In the genomic region with DNA sequence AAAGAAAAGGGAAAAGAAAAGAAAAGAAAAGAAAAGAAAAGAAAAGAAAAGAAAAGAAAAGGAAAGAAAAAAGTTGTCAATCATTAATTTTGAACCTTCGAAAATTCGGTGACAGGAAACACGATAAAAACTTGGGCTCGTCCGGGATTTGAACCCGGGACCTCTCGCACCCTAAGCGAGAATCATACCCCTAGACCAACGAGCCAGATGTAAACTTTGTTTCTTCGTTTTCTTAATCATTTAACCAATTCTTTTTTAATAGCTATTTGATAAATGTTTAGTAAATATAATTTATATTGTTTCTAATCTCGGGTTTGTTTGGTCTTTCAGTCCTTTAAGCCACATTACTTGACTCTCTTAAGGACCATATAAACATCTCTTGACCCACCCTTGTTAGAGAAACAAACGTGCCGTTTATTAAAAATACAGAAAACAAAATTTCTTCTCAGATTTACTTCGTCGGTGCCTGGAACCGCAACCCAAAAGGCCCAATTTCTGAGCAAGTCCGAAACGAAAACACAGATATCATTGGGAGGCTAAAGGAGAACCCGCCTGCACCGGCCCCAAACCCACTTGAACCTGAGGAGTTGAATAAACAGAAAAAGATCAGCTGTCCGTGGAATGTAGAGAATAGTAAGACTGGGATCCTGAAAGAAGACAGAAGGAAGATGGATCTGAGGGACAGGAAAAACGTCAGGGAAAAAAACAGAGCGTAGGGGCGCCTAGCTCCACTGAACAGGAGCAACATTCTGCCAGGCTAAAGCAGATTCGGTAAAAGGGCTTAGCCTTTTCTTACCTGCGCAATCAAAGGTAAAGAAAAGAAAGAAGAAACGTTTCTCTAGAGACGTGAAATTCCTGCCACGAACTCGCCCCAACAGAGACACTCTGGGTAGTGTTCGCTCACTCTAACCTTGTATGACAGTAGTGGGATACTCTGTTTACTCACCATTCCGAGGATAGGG, we compare ENCODE assay signal across 7 mouse cellular contexts. TPM values are rescaled to one million over a fixed set of nuclear protein-coding genes. Genes with fewer than 3 reads are reported as not detected.
DNase-seq lines count a peak whose midpoint lies in the region; ATAC-seq lines count a peak whose summit lies in the region.

No protein-coding gene starts in this region.

- peak overlapping the region; percentile 66 for H3K4me3 ChIP-seq in embryonic facial prominence, embryonic 10.5 days
- H3K4me3 ChIP-seq in heart, embryonic 16.5 days (ENCODE audit: low read length), result peak overlapping the region; percentile 77
- H3K4me3 ChIP-seq in lung, embryonic 16.5 days (ENCODE audit: low read length), result peak overlapping the region; percentile 61

- H3K9me3 ChIP-seq in embryonic facial prominence, embryonic 10.5 days, result no peaks in the 10 kb centered on the region
- no peaks in the 10 kb centered on the region for H3K9me3 ChIP-seq in heart, embryonic 16.5 days (replicated peaks; ENCODE audit: control insufficient read depth, low read length)
- no peaks in the 10 kb centered on the region for H3K9me3 ChIP-seq in lung, embryonic 16.5 days (ENCODE audit: control insufficient read depth, low read length)

- no peak for ATAC-seq in heart, embryonic 16.5 days (replicated peaks; ENCODE audit: extremely low read depth, insufficient read depth, low FRiP score)
- ATAC-seq in lung, embryonic 16.5 days (ENCODE audit: low read depth), result peak; percentile 21; the same call in 1 of the 2 replicates

- peak overlapping the region; percentile 78 for H3K4me2 ChIP-seq in heart, embryonic 16.5 days (ENCODE audit: low read depth, low read length)
- peak overlapping the region; percentile 64 for H3K4me2 ChIP-seq in lung, embryonic 16.5 days (ENCODE audit: low read depth, low read length)

- H3K4me1 ChIP-seq in embryonic facial prominence, embryonic 10.5 days, result peaks cover 26% of the 10 kb centered on the region
- peaks cover 15% of the 10 kb centered on the region for H3K4me1 ChIP-seq in heart, embryonic 16.5 days (ENCODE audit: control insufficient read depth, insufficient read depth, low read length)
- peaks cover 5% of the 10 kb centered on the region; the same call in 1 of the 2 replicates for H3K4me1 ChIP-seq in lung, embryonic 16.5 days (replicated peaks; ENCODE audit: control insufficient read depth, insufficient read depth, low read length)

- peak overlapping the region; percentile 67 for H3K27ac ChIP-seq in embryonic facial prominence, embryonic 10.5 days (replicated peaks)
- peak overlapping the region; percentile 56 for H3K27ac ChIP-seq in heart, embryonic 16.5 days (ENCODE audit: low read length)
- peak overlapping the region; percentile 85 for H3K27ac ChIP-seq in lung, embryonic 16.5 days (ENCODE audit: low read length)

- no peaks in the 10 kb centered on the region for H3K36me3 ChIP-seq in embryonic facial prominence, embryonic 10.5 days (replicated peaks)
- no peaks in the 10 kb centered on the region for H3K36me3 ChIP-seq in heart, embryonic 16.5 days (ENCODE audit: control insufficient read depth, insufficient read depth)
- no peaks in the 10 kb centered on the region for H3K36me3 ChIP-seq in lung, embryonic 16.5 days (ENCODE audit: control insufficient read depth, insufficient read depth, low read length)

- H3K9ac ChIP-seq in heart, embryonic 16.5 days (ENCODE audit: low read length), result peak overlapping the region; percentile 71
- H3K9ac ChIP-seq in lung, embryonic 16.5 days (ENCODE audit: low read length), result peak overlapping the region; percentile 66

- H3K27me3 ChIP-seq in embryonic facial prominence, embryonic 10.5 days (replicated peaks; ENCODE audit: low read depth, poor library complexity, severe bottlenecking), result no peaks in the 10 kb centered on the region
- H3K27me3 ChIP-seq in heart, embryonic 16.5 days (ENCODE audit: control insufficient read depth, insufficient read depth, low read length), result no peaks in the 10 kb centered on the region
- H3K27me3 ChIP-seq in lung, embryonic 16.5 days (ENCODE audit: control insufficient read depth, insufficient read depth, low read depth, low read length), result no peaks in the 10 kb centered on the region

- peak; percentile 67 for DNase-seq in CD4-positive, CD25-positive, alpha-beta regulatory T cell, adult 2 months (ENCODE audit: low read depth, low spot score)
- peak; percentile 77 for DNase-seq in MN1 (ENCODE audit: low spot score)
- DNase-seq in embryonic facial prominence, embryonic 10.5 days (ENCODE audit: low spot score), result peak; percentile 59
- peak; percentile 72 for DNase-seq in kidney, postnatal 14 days
- DNase-seq in retina, postnatal 1 day, result peak; percentile 71

- WGBS in embryonic facial prominence, embryonic 10.5 days, result under 1% methylated on average over 32 of the region's 32 CpGs
- WGBS in heart, embryonic 16.5 days, result under 1% methylated on average over 32 of the region's 32 CpGs
- 0% methylated on average over 32 of the region's 32 CpGs for WGBS in lung, embryonic 16.5 days

RNA-seq across cellular contexts. Expression of a gene that starts 13.5 kb away (rescaled TPM):
- 15.0 and 15.6 TPM in 2 replicates for polyA plus RNA-seq in embryonic facial prominence, embryonic 10.5 days (2016; fragmentation: Nextera tagmentation; extraction: Ambion mirVana)
- 9.2 and 9.4 TPM in 2 replicates for polyA plus RNA-seq in heart, embryonic 16.5 days (2015; fragmentation: Nextera tagmentation; extraction: Ambion mirVana)
- 11.8 and 12.3 TPM in 2 replicates for polyA plus RNA-seq in lung, embryonic 16.5 days (2015; fragmentation: Nextera tagmentation; extraction: Ambion mirVana)

RNA-seq across cellular contexts. Expression of a gene that starts 28.6 kb away (rescaled TPM):
- 0.12 and 0.16 TPM in 2 replicates for polyA plus RNA-seq in embryonic facial prominence, embryonic 10.5 days (2016; fragmentation: Nextera tagmentation; extraction: Ambion mirVana)
- 0.83 and 1.0 TPM in 2 replicates for polyA plus RNA-seq in heart, embryonic 16.5 days (2015; fragmentation: Nextera tagmentation; extraction: Ambion mirVana)
- 0.06 and 0.10 TPM in 2 replicates for polyA plus RNA-seq in lung, embryonic 16.5 days (2015; fragmentation: Nextera tagmentation; extraction: Ambion mirVana)

RNA-seq across cellular contexts. Expression of a gene that starts 51.5 kb away (rescaled TPM):
- polyA plus RNA-seq in embryonic facial prominence, embryonic 10.5 days (2016; fragmentation: Nextera tagmentation; extraction: Ambion mirVana), result 0.99 and 1.2 TPM in 2 replicates
- 0.29 and 0.34 TPM in 2 replicates for polyA plus RNA-seq in heart, embryonic 16.5 days (2015; fragmentation: Nextera tagmentation; extraction: Ambion mirVana)
- 0.20 and 0.28 TPM in 2 replicates for polyA plus RNA-seq in lung, embryonic 16.5 days (2015; fragmentation: Nextera tagmentation; extraction: Ambion mirVana)
